9 mouse cellular contexts compared by ENCODE assay signal in the genomic region with DNA sequence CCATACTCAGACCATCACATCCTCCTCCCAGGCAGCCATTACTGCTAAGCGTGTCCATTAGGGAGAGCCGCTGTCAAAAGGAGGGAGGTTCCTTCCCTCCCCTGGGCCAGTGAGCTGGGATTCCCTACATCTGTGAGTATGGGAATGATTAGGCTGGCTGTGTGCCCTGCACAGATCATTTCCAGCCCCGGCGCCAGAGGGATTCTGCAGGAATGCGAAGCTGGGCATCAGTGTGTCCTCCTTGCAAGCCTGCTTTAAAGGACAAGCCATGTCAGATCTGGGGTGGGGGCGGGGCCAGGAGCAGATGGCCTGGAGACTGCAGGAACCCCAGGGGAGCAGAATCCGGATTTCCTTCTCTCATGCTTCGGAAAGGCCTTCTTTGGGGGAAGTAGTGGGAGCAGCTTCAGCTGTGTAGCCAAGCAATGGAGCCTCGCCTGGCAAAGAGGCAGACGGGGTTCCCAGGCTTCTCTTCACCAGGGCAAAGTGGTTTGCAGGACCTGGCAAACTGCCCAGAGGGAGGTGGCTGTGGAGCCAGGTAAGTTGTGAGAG. TPM values are rescaled to one million over a fixed set of nuclear protein-coding genes. Genes with fewer than 3 reads are reported as not detected.
DNase-seq lines count a peak whose midpoint lies in the region; ATAC-seq and TF ChIP-seq lines count a peak whose summit lies in the region.
"Had no signal": no experiment of that assay in that cellular context is flagged by ENCODE, and none has a peak within 500 bp of the region (broad histone marks: within the 10 kb centered on the region; RNA-seq: fewer than 3 reads in every experiment).

No protein-coding gene starts in this region.

- ATAC-seq in cerebellum, adult (ENCODE audit: insufficient number of reproducible peaks, low FRiP score, low TSS enrichment): peak; percentile 77
- peak; percentile 46; the same call in 1 of the 2 replicates for ATAC-seq in forebrain, embryonic 14.5 days
- peak; percentile 80 for ATAC-seq in stomach, embryonic 15.5 days (ENCODE audit: insufficient read depth, low FRiP score, low read depth)

- peak; percentile 52 for DNase-seq in 3134 (ENCODE audit: extremely low read depth, insufficient read length, low spot score)
- DNase-seq in forebrain, embryonic 14.5 days (ENCODE audit: low spot score): peak; percentile 69
- DNase-seq in hindbrain, embryonic 10.5 days (ENCODE audit: low spot score): peak; percentile 75
- DNase-seq in layer of hippocampus, adult 2 months (ENCODE audit: low spot score in 2 of 2): peak; percentile 19 to 25
- DNase-seq in midbrain, embryonic 10.5 days (ENCODE audit: low spot score): peak; percentile 66
- DNase-seq in spleen, postnatal 14 days (ENCODE audit: low spot score in 2 of 2): no peak

- H3K4me2 ChIP-seq in forebrain, embryonic 14.5 days (ENCODE audit: low read length): peak overlapping the region; percentile 25
- H3K4me2 ChIP-seq in stomach, embryonic 15.5 days: peak overlapping the region; percentile 33

- H3K4me3 ChIP-seq in forebrain, embryonic 14.5 days (ENCODE audit: low read depth, low read length): no peak overlapping the region
- H3K4me3 ChIP-seq in hindbrain, embryonic 10.5 days: peak overlapping the region; percentile 11; the same call in 1 of the 2 replicates
- no peak overlapping the region; the same call in 1 of the 2 replicates for H3K4me3 ChIP-seq in layer of hippocampus, adult 2 months
- H3K4me3 ChIP-seq in midbrain, embryonic 10.5 days: no peak overlapping the region
- H3K4me3 ChIP-seq in stomach, embryonic 15.5 days (replicated peaks): peak overlapping the region; percentile 16; the same call in 1 of the 2 replicates

- no peaks in the 10 kb centered on the region for H3K27me3 ChIP-seq in forebrain, embryonic 14.5 days (replicated peaks; ENCODE audit: control insufficient read depth, insufficient read depth, low read length)
- no peaks in the 10 kb centered on the region for H3K27me3 ChIP-seq in hindbrain, embryonic 10.5 days (ENCODE audit: insufficient read depth, poor library complexity, severe bottlenecking)
- H3K27me3 ChIP-seq in midbrain, embryonic 10.5 days (ENCODE audit: low read depth, poor library complexity, severe bottlenecking): no peaks in the 10 kb centered on the region
- H3K27me3 ChIP-seq in stomach, embryonic 15.5 days (replicated peaks): no peaks in the 10 kb centered on the region

- H3K9me3 ChIP-seq in forebrain, embryonic 14.5 days (replicated peaks; ENCODE audit: control insufficient read depth, low read length): no peaks in the 10 kb centered on the region
- H3K9me3 ChIP-seq in hindbrain, embryonic 10.5 days: no peaks in the 10 kb centered on the region
- no peaks in the 10 kb centered on the region for H3K9me3 ChIP-seq in midbrain, embryonic 10.5 days (replicated peaks)
- H3K9me3 ChIP-seq in stomach, embryonic 15.5 days: no peaks in the 10 kb centered on the region

- peaks cover 4% of the 10 kb centered on the region; the same call in 1 of the 2 replicates for H3K4me1 ChIP-seq in forebrain, embryonic 14.5 days (ENCODE audit: control insufficient read depth, insufficient read depth, low read length)
- H3K4me1 ChIP-seq in hindbrain, embryonic 10.5 days (replicated peaks): peaks cover 14% of the 10 kb centered on the region
- peaks cover 15% of the 10 kb centered on the region for H3K4me1 ChIP-seq in midbrain, embryonic 10.5 days
- H3K4me1 ChIP-seq in stomach, embryonic 15.5 days: peaks cover 6% of the 10 kb centered on the region

- no peak overlapping the region for H3K9ac ChIP-seq in forebrain, embryonic 14.5 days (ENCODE audit: low read length)
- H3K9ac ChIP-seq in stomach, embryonic 15.5 days: no peak overlapping the region

- TF ChIP-seq CTCF in layer of hippocampus, adult 2 months (conservative IDR thresholded peaks at IDR 0.05): no peak

- H3K36me3 ChIP-seq in forebrain, embryonic 14.5 days (ENCODE audit: control insufficient read depth, insufficient read depth, low read length): no peaks in the 10 kb centered on the region
- 0 out of 2 replicates have a peak, but pooled peaks cover 3% of the 10 kb centered on the region for H3K36me3 ChIP-seq in hindbrain, embryonic 10.5 days
- H3K36me3 ChIP-seq in midbrain, embryonic 10.5 days: no peaks in the 10 kb centered on the region
- H3K36me3 ChIP-seq in stomach, embryonic 15.5 days: no peaks in the 10 kb centered on the region

- H3K27ac ChIP-seq in forebrain, embryonic 14.5 days (ENCODE audit: low read depth, low read length): no peak overlapping the region
- H3K27ac ChIP-seq in hindbrain, embryonic 10.5 days: peak overlapping the region; percentile 72
- peak overlapping the region; percentile 15; the same call in 1 of the 2 replicates for H3K27ac ChIP-seq in layer of hippocampus, adult 2 months
- peak overlapping the region; percentile 42 for H3K27ac ChIP-seq in midbrain, embryonic 10.5 days (replicated peaks)
- peak overlapping the region; percentile 81 for H3K27ac ChIP-seq in stomach, embryonic 15.5 days
- H3K27ac ChIP-seq: macrophage had no signal

- WGBS in forebrain, embryonic 14.5 days: 22% methylated on average over 10 of the region's 10 CpGs
- WGBS in hindbrain, embryonic 10.5 days: 26% methylated on average over 10 of the region's 10 CpGs
- 26% methylated on average over 10 of the region's 10 CpGs for WGBS in midbrain, embryonic 10.5 days
- 14% methylated on average over 10 of the region's 10 CpGs for WGBS in stomach, embryonic 15.5 days

RNA-seq across cellular contexts. Expression of gene Dlg1, which starts 45.3 kb away (rescaled TPM):
- 14.1 and 17.2 TPM in 2 replicates for polyA plus RNA-seq in forebrain, embryonic 14.5 days (2014; fragmentation: Nextera tagmentation; extraction: Ambion mirVana)
- 16.9 and 24.0 TPM in 2 replicates for polyA plus RNA-seq in hindbrain, embryonic 10.5 days (2016; fragmentation: Nextera tagmentation; extraction: Ambion mirVana)
- 10 to 100 TPM; 86.2 to 86.4 TPM for total RNA-seq in layer of hippocampus, adult 2 months (2021)
- 20.0 and 20.3 TPM in 2 replicates for polyA plus RNA-seq in midbrain, embryonic 10.5 days (2016; fragmentation: Nextera tagmentation; extraction: Ambion mirVana)
- 25.0 and 26.3 TPM in 2 replicates for polyA plus RNA-seq in stomach, embryonic 15.5 days (2015; fragmentation: Nextera tagmentation; extraction: Ambion mirVana)

Comparison
In these comparisons a context has a peak if more than half of its experiments do, and no peak if none do; other contexts are left out.
1. DNase-seq: peak in 3134 (single experiment), forebrain, embryonic 14.5 days (single experiment), hindbrain, embryonic 10.5 days (single experiment), layer of hippocampus, adult 2 months (2 of 2) and midbrain, embryonic 10.5 days (single experiment); none in spleen, postnatal 14 days (0 of 2).
2. H3K4me3 ChIP-seq: peak in hindbrain, embryonic 10.5 days (single experiment) and stomach, embryonic 15.5 days (single experiment); none in forebrain, embryonic 14.5 days (single experiment), layer of hippocampus, adult 2 months (single experiment) and midbrain, embryonic 10.5 days (single experiment).
3. Peak in every context shown above with its lines, with median percentiles within 50 percentile points of each other: ATAC-seq.